Mouse (Mus musculus): Measurements from ENCODE around the gene Cyren.

Cyren gene

GRCm38 (mm10) chr6:34865711-34866593 lies 11.9 kb downstream of the Cyren start:
- DNase-seq: no peak

GRCm38 (mm10) chr6:34865213-34865612 lies 12.6 kb downstream of the Cyren start:
- no peak for DNase-seq

- DNase-seq: no peak
Observed at GRCm38 (mm10) chr6:34863786-34864514, 13.9 kb downstream of the Cyren start.

GRCm38 (mm10) chr6:34862791-34863403 lies 15.0 kb downstream of the Cyren start, which contains the start of gene Tmem140:
Tmem140 (plus strand) TSS chr6:34863146.
- peak; percentile 69 for DNase-seq

- DNase-seq: peak; percentile 70
Observed at GRCm38 (mm10) chr6:34862381-34862780, 15.5 kb downstream of the Cyren start.

GRCm38 (mm10) chr6:34861546-34862053 lies 16.3 kb downstream of the Cyren start:
- DNase-seq: peak; percentile 49

GRCm38 (mm10) chr6:34832352-34832751 lies 45.5 kb downstream of the Cyren start:
- DNase-seq: no peak

GRCm38 (mm10) chr6:34824406-34824805 lies 53.5 kb downstream of the Cyren start:
- no peak for DNase-seq
